Mouse (Mus musculus) forebrain, embryonic 12.5 days (tissue): ENCODE measurements around the gene Bcar3. TPM values are rescaled to one million over a fixed set of nuclear protein-coding genes. Genes with fewer than 3 reads are reported as not detected.

Experiments
- ATAC-seq: fragments of 200-750 bp; cut with Nextera tagmentation; 2 replicates; pipeline ENCODE4 v1.8.0; 2017; ENCODE audit warnings: moderate TSS enrichment; ENCODE audit not compliant: low FRiP score
- H3K27ac ChIP-seq: fragments of 300-500 bp; sonication (generic); 2 replicates; pipeline ENCODE4 v1.5.1; 2016; ENCODE audit warnings: mild to moderate bottlenecking
- H3K27me3 ChIP-seq: fragments of 300-500 bp; sonication (generic); 2 replicates; pipeline ENCODE4 v1.6.1; 2016; ENCODE audit warnings: mild to moderate bottlenecking
- H3K36me3 ChIP-seq: fragments of 300-500 bp; sonication (generic); replicated peaks from 2 replicates; pipeline ENCODE4 v1.6.1; 2016; ENCODE audit warnings: mild to moderate bottlenecking
- H3K4me1 ChIP-seq: fragments of 300-500 bp; sonication (generic); 2 replicates; pipeline ENCODE4 v1.6.1; 2016
- H3K4me2 ChIP-seq: fragments of 300-500 bp; sonication (generic); 2 replicates; pipeline ENCODE4 v1.6.1; 2016; ENCODE audit warnings: mild to moderate bottlenecking, moderate library complexity
- H3K4me3 ChIP-seq: fragments of 300-500 bp; sonication (generic); replicated peaks from 2 replicates; pipeline ENCODE4 v1.5.1; 2016; ENCODE audit warnings: mild to moderate bottlenecking
- H3K9ac ChIP-seq: fragments of 300-500 bp; sonication (generic); 2 replicates; pipeline ENCODE4 v1.6.1; 2016; ENCODE audit warnings: mild to moderate bottlenecking
- H3K9me3 ChIP-seq: fragments of 300-500 bp; sonication (generic); 2 replicates; pipeline ENCODE4 v1.6.1; 2016
- WGBS: fragments of 180-500 bp; shearing (Covaris S2); methylation state at CpG from one replicate; pipeline ENCODE4 v1.1.7; 2016; 5-methylcytosine and 5-hydroxymethylcytosine counted together
- polyA plus RNA-seq: library from polyadenylated mRNA; unstranded; fragments of >200 nt; fragmentation: Nextera tagmentation; extraction: Ambion mirVana; gene quantifications from 2 replicates; pipeline ENCODE4 v1.2.1, GENCODE M21; 2016

Bcar3 gene
- polyA plus RNA-seq, 1 experiment from 2014 or later = 10.9 TPM

- no peaks in the 10 kb centered on the region for H3K27me3 ChIP-seq
- no peaks in the 10 kb centered on the region for H3K9me3 ChIP-seq
- peak overlapping the region; percentile 73 for H3K27ac ChIP-seq
- WGBS = 18% methylated on average over 1 of the region's 1 CpGs
- no peaks in the 10 kb centered on the region for H3K36me3 ChIP-seq
- H3K4me2 ChIP-seq = no peak overlapping the region
- peaks cover 73% of the 10 kb centered on the region for H3K4me1 ChIP-seq
- H3K4me3 ChIP-seq = no peak overlapping the region
- H3K9ac ChIP-seq = no peak overlapping the region
- peak; percentile 84 for ATAC-seq
Measured at GRCm38 (mm10) chr3:122475735-122476134, 181.8 kb downstream of the Bcar3 start.

GRCm38 (mm10) chr3:122476656-122477055 is 182.7 kb downstream of the Bcar3 start:
- Histone ChIP-seq H3K4me3 (no peak overlapping the region), H3K36me3 (no peaks in the 10 kb centered on the region), H3K27me3 (no peaks in the 10 kb centered on the region), H3K4me1 (peaks cover 74% of the 10 kb centered on the region), H3K9ac (no peak overlapping the region), H3K27ac (peak overlapping the region; percentile 73), H3K9me3 (no peaks in the 10 kb centered on the region), H3K4me2 (no peak overlapping the region; the same call in 1 of the 2 replicates)
- ATAC-seq = peak; percentile 21; the same call in 1 of the 2 replicates
- WGBS = 40% methylated on average over 3 of the region's 3 CpGs

- ATAC-seq = no peak
- Histone ChIP-seq H3K4me1 (peaks cover 82% of the 10 kb centered on the region), H3K36me3 (no peaks in the 10 kb centered on the region), H3K4me3 (no peak overlapping the region), H3K27me3 (no peaks in the 10 kb centered on the region), H3K9me3 (no peaks in the 10 kb centered on the region), H3K4me2 (no peak overlapping the region), H3K9ac (no peak overlapping the region), H3K27ac (peak overlapping the region; percentile 26; the same call in 1 of the 2 replicates)
- 52% methylated on average over 8 of the region's 8 CpGs for WGBS
Measured at GRCm38 (mm10) chr3:122477541-122477940, 183.6 kb downstream of the Bcar3 start.

GRCm38 (mm10) chr3:122478735-122479134 is 184.8 kb downstream of the Bcar3 start:
- peaks cover 94% of the 10 kb centered on the region for H3K4me1 ChIP-seq
- no peak for ATAC-seq
- no peak overlapping the region for H3K27ac ChIP-seq

GRCm38 (mm10) chr3:122480065-122480675 is 186.2 kb downstream of the Bcar3 start:
- Histone ChIP-seq H3K27me3 (no peaks in the 10 kb centered on the region), H3K27ac (no peak overlapping the region), H3K4me1 (peaks cover 87% of the 10 kb centered on the region), H3K9ac (no peak overlapping the region), H3K9me3 (no peaks in the 10 kb centered on the region), H3K4me3 (no peak overlapping the region), H3K4me2 (no peak overlapping the region), H3K36me3 (no peaks in the 10 kb centered on the region)
- 30% methylated on average over 8 of the region's 8 CpGs for WGBS
- peak; percentile 24; the same call in 1 of the 2 replicates for ATAC-seq

More at GRCm38 (mm10) chr3:122478735-122479134, 184.8 kb downstream of the Bcar3 start:
- no peak overlapping the region for H3K4me3 ChIP-seq
- no peak overlapping the region for H3K4me2 ChIP-seq
- H3K36me3 ChIP-seq = no peaks in the 10 kb centered on the region
- H3K27me3 ChIP-seq = no peaks in the 10 kb centered on the region
- 84% methylated on average over 3 of the region's 3 CpGs for WGBS
- H3K9ac ChIP-seq = no peak overlapping the region
- H3K9me3 ChIP-seq = no peaks in the 10 kb centered on the region

- 18% methylated on average over 5 of the region's 5 CpGs for WGBS
- peaks cover 79% of the 10 kb centered on the region for H3K4me1 ChIP-seq
Measured at GRCm38 (mm10) chr3:122480986-122481385, 187.1 kb downstream of the Bcar3 start.

GRCm38 (mm10) chr3:122481891-122482739 is 188.2 kb downstream of the Bcar3 start:
- Histone ChIP-seq H3K36me3 (no peaks in the 10 kb centered on the region), H3K4me1 (peaks cover 69% of the 10 kb centered on the region), H3K27ac (no peak overlapping the region), H3K9me3 (no peaks in the 10 kb centered on the region), H3K9ac (no peak overlapping the region), H3K4me3 (no peak overlapping the region), H3K27me3 (no peaks in the 10 kb centered on the region), H3K4me2 (no peak overlapping the region)
- 83% methylated on average over 21 of the region's 21 CpGs for WGBS
- ATAC-seq = no peak

More at GRCm38 (mm10) chr3:122480986-122481385, 187.1 kb downstream of the Bcar3 start:
- Histone ChIP-seq H3K36me3 (no peaks in the 10 kb centered on the region), H3K4me2 (no peak overlapping the region), H3K27me3 (no peaks in the 10 kb centered on the region), H3K9me3 (no peaks in the 10 kb centered on the region), H3K27ac (0 out of 2 replicates have a peak overlapping the region, but pooled peaks have one; percentile 1), H3K4me3 (no peak overlapping the region), H3K9ac (no peak overlapping the region)
- no peak for ATAC-seq

GRCm38 (mm10) chr3:122483066-122483782 is 189.3 kb downstream of the Bcar3 start:
- no peak overlapping the region for H3K4me3 ChIP-seq
- H3K4me1 ChIP-seq = peaks cover 68% of the 10 kb centered on the region
- 13% methylated on average over 14 of the region's 14 CpGs for WGBS
- 0 out of 2 replicates have a peak, but pooled peaks have one; percentile 19 for ATAC-seq
- peak overlapping the region; percentile 25; the same call in 1 of the 2 replicates for H3K27ac ChIP-seq
- H3K4me2 ChIP-seq = no peak overlapping the region
- H3K9ac ChIP-seq = no peak overlapping the region; the same call in 1 of the 2 replicates
- no peaks in the 10 kb centered on the region for H3K9me3 ChIP-seq
- no peaks in the 10 kb centered on the region for H3K36me3 ChIP-seq
- H3K27me3 ChIP-seq = no peaks in the 10 kb centered on the region

GRCm38 (mm10) chr3:122483783-122484130 is 189.8 kb downstream of the Bcar3 start:
- Histone ChIP-seq H3K4me2 (no peak overlapping the region), H3K4me3 (no peak overlapping the region), H3K36me3 (no peaks in the 10 kb centered on the region), H3K9ac (no peak overlapping the region; the same call in 1 of the 2 replicates), H3K4me1 (peaks cover 69% of the 10 kb centered on the region), H3K27me3 (no peaks in the 10 kb centered on the region), H3K27ac (no peak overlapping the region), H3K9me3 (no peaks in the 10 kb centered on the region)
- WGBS = 19% methylated on average over 5 of the region's 5 CpGs
- 0 out of 2 replicates have a peak, but pooled peaks have one; percentile 19 for ATAC-seq

GRCm38 (mm10) chr3:122484301-122484700 is 190.4 kb downstream of the Bcar3 start:
- no peak overlapping the region for H3K4me2 ChIP-seq
- H3K9ac ChIP-seq = no peak overlapping the region
- no peaks in the 10 kb centered on the region for H3K9me3 ChIP-seq
- no peak overlapping the region for H3K27ac ChIP-seq
- H3K27me3 ChIP-seq = no peaks in the 10 kb centered on the region
- peaks cover 66% of the 10 kb centered on the region for H3K4me1 ChIP-seq
- no peaks in the 10 kb centered on the region for H3K36me3 ChIP-seq
- no peak for ATAC-seq
- H3K4me3 ChIP-seq = no peak overlapping the region
- 49% methylated on average over 3 of the region's 3 CpGs for WGBS

GRCm38 (mm10) chr3:122485699-122486098 is 191.8 kb downstream of the Bcar3 start:
- Histone ChIP-seq H3K4me1 (peaks cover 52% of the 10 kb centered on the region), H3K27me3 (no peaks in the 10 kb centered on the region), H3K27ac (no peak overlapping the region), H3K9ac (no peak overlapping the region), H3K9me3 (no peaks in the 10 kb centered on the region), H3K4me3 (no peak overlapping the region), H3K4me2 (no peak overlapping the region), H3K36me3 (no peaks in the 10 kb centered on the region)
- no peak for ATAC-seq
- WGBS = 90% methylated on average over 4 of the region's 4 CpGs

GRCm38 (mm10) chr3:122486193-122486592 is 192.3 kb downstream of the Bcar3 start:
- Histone ChIP-seq H3K27me3 (no peaks in the 10 kb centered on the region), H3K27ac (no peak overlapping the region), H3K4me3 (no peak overlapping the region), H3K4me1 (peaks cover 48% of the 10 kb centered on the region), H3K4me2 (no peak overlapping the region), H3K9me3 (no peaks in the 10 kb centered on the region), H3K36me3 (no peaks in the 10 kb centered on the region), H3K9ac (no peak overlapping the region)
- ATAC-seq = no peak
- WGBS = 93% methylated on average over 4 of the region's 4 CpGs
